Mouse (Mus musculus) neural tube, embryonic 13.5 days (tissue): ENCODE results near the gene 2810021J22Rik. TPM values are rescaled to one million over a fixed set of nuclear protein-coding genes. Genes with fewer than 3 reads are reported as not detected.
"Not testable (repeated sequence)": the region's sequence is repeated elsewhere in the genome, so short reads cannot be mapped to it uniquely, and the experiment has no call there.

Experiments
- ATAC-seq: fragments of 200-750 bp; cut with Nextera tagmentation; 2 replicates; pipeline ENCODE4 v1.8.0; 2017; ENCODE audit warnings: low read depth, mild to moderate bottlenecking, moderate TSS enrichment, moderate library complexity
- H3K27ac ChIP-seq: fragments of 300-500 bp; sonication (generic); replicated peaks from 2 replicates; pipeline ENCODE4 v1.5.1; 2015; ENCODE audit warnings: moderate library complexity, mild to moderate bottlenecking, inconsistent platforms
- H3K27me3 ChIP-seq: fragments of 300-500 bp; sonication (generic); 2 replicates; pipeline ENCODE4 v1.6.1; 2015; ENCODE audit warnings: mild to moderate bottlenecking, inconsistent platforms
- H3K36me3 ChIP-seq: fragments of 300-500 bp; sonication (generic); 2 replicates; pipeline ENCODE4 v1.6.1; 2015; ENCODE audit warnings: mild to moderate bottlenecking, inconsistent platforms
- H3K4me1 ChIP-seq: fragments of 300-500 bp; sonication (generic); replicated peaks from 2 replicates; pipeline ENCODE4 v1.6.1; 2015; ENCODE audit warnings: inconsistent platforms
- H3K4me2 ChIP-seq: fragments of 300-500 bp; sonication (generic); 2 replicates; pipeline ENCODE4 v1.6.1; 2015; ENCODE audit warnings: inconsistent platforms, mild to moderate bottlenecking, moderate library complexity
- H3K4me3 ChIP-seq: fragments of 300-500 bp; sonication (generic); 2 replicates; pipeline ENCODE4 v1.5.1; 2015; ENCODE audit warnings: mild to moderate bottlenecking, inconsistent platforms
- H3K9ac ChIP-seq: fragments of 300-500 bp; sonication (generic); 2 replicates; pipeline ENCODE4 v1.6.1; 2015; ENCODE audit warnings: moderate library complexity, mild to moderate bottlenecking, inconsistent platforms
- H3K9me3 ChIP-seq: fragments of 300-500 bp; sonication (generic); 2 replicates; pipeline ENCODE4 v1.6.1; 2016; ENCODE audit warnings: inconsistent platforms
- WGBS: fragments of 180-500 bp; shearing (Covaris S2); methylation state at CpG from one replicate; pipeline ENCODE4 v1.1.7; 2015; 5-methylcytosine and 5-hydroxymethylcytosine counted together
- polyA plus RNA-seq: library from polyadenylated mRNA; unstranded; fragments of >200 nt; fragmentation: Nextera tagmentation; extraction: Ambion mirVana; gene quantifications from 2 replicates; pipeline ENCODE4 v1.2.1, GENCODE M21; 2015

The 2810021J22Rik gene
- 11.1 and 13.0 TPM in 2 replicates for polyA plus RNA-seq

DNA sequence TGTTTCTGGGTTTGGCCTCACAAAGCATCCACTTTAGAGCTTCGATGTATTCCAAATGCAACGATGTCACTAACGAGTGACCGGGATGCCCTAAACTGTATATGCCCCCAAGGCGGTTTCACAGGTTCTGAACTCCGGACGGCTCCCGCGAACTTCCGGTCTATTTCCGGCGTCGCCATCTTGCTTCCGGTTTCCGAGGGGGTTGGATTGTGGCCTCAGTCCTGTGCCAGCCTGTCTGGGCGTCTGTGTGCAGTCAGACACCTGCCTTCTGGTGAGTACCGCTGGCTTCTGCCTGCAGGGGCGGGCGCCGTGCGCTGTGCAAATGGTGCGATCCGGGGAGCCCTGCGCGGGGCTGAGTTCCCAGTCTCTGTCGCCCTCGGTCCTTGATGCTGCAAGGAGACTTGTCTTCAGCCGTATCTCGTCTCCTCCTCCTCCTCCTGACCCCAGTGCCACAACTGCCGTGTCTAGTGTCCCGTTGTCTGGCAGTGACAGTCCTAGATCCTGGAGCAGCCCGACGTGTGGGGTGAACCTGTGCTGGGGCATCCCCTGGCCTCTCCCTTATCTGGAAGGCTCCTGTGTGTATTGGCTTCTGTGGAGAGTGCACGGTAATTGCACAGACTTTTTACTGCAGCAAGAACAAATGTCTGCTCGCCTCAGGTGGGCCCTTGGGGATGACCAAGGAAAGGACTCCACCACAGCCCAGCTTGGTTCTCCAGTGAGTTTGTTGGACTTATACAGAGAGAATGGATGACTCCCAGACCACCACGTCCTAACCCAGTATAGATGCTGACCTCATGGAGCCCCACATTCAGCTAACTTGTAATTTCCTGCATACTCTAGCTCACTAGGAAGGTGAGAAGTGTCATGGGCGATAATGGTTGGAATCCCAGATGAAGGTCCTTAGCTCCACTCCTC lies at the start of gene 2810021J22Rik:
Gene 2810021J22Rik (plus strand): TSS at position 178 of the 915 bp plus-strand sequence.
- Histone ChIP-seq H3K4me3 (peak within 1 kb of the TSS; percentile 75), H3K9ac (peak within 1 kb of the TSS; percentile 90), H3K27me3 (no peaks in the 10 kb centered on the region), H3K9me3 (no peaks in the 10 kb centered on the region), H3K27ac (peak within 1 kb of the TSS; percentile 93), H3K4me2 (peak within 1 kb of the TSS; percentile 82), H3K4me1 (peaks cover 31% of the 10 kb centered on the region), H3K36me3 (peaks cover 25% of the 10 kb centered on the region)
- peak; percentile 90 for ATAC-seq
- 4% methylated on average over 37 of the region's 37 CpGs for WGBS

DNA sequence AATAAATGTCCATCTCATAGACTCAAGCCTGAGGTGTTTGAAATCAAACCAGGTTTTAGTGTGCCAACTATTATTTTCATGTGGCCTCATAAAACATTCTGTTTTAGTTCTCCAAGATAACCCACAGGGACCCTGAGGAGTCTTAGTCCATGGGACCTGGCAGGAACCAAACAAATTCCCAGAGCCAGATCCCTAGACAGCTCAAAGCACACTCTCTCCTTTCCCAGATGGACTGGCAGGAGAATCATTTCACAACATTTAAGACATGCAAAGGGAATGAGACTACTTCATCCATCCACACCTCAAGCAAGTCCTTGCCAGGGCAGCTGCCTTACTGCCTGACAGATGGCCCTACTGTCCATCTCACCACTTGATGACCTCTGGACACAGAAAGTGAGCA lies 38.1 kb upstream of the 2810021J22Rik start, which contains the start of gene Olfr312:
Gene Olfr312 (plus strand): TSS at position 301 of the 400 bp plus-strand sequence.
- H3K4me3 ChIP-seq, H3K9ac ChIP-seq, H3K27ac ChIP-seq, H3K36me3 ChIP-seq, H3K27me3 ChIP-seq, H3K4me2 ChIP-seq, ATAC-seq, H3K4me1 ChIP-seq, H3K9me3 ChIP-seq: not testable (repeated sequence)

DNA sequence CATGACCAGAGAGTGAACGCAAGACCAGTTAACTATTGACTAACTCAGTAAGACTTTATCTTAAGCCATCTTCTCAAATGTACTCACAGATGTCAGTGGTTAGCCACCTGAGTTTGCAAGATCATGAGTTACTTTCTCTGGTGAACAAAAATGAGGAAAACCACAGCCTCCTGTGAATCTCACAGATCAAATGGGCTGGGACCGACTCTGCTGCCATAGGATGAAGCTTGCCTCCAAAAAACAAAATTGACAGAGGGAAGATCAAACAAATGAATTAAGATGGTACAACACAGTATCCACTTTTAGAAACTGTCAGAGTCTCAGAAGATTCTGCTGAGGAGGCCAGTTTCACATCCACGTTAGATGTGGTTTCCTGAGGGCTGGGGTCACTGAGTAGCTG lies 37.3 kb upstream of the 2810021J22Rik start:
- Histone ChIP-seq H3K27ac (no peak overlapping the region), H3K4me2 (no peak overlapping the region), H3K36me3 (no peaks in the 10 kb centered on the region), H3K9me3 (no peaks in the 10 kb centered on the region), H3K4me1 (no peaks in the 10 kb centered on the region), H3K27me3 (no peaks in the 10 kb centered on the region), H3K4me3 (no peak overlapping the region), H3K9ac (no peak overlapping the region)
- ATAC-seq, result no peak
- 83% methylated on average over 3 of the region's 3 CpGs for WGBS

DNA sequence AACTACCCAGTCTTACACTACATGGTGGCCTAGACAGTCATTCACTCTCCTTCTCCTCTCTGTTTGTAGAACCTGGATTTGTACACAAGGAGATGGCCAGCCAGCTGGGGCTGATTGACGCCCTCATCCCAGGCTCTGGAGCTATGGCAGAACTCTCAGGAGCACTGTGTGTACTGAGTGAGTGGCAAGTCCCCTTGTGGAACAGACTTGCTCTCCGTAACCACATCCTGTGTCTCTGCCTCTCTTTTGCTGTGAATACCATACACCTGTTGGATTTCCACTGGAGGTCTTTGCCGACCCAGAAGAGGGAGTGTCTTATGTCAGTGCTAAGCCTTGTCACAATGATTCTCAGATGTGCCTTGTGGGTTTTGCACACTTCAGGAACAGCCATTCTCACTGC lies 34.5 kb upstream of the 2810021J22Rik start:
- not testable (repeated sequence) for H3K9me3 ChIP-seq, H3K9ac ChIP-seq, H3K27me3 ChIP-seq, H3K4me1 ChIP-seq, H3K4me2 ChIP-seq, H3K36me3 ChIP-seq, H3K4me3 ChIP-seq, H3K27ac ChIP-seq, ATAC-seq
- WGBS, result 84% methylated on average over 3 of the region's 3 CpGs

DNA sequence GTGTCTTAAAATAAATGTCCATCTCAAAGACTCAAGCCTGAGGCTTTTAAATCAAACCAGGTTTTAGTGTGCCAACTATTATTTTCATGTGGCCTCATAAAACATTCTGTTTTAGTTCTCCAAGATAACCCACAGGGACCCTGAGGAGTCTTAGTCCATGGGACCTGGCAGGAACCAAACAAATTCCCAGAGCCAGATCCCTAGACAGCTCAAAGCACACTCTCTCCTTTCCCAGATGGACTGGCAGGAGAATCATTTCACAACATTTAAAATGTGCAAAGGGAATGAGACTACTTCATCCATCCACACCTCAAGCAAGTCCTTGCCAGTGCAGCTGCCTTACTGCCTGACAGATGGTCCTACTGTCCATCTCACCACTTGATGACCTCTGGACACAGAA lies 28.1 kb upstream of the 2810021J22Rik start, which contains the start of gene Olfr311:
Gene Olfr311 (plus strand): TSS at position 301 of the 400 bp plus-strand sequence.
- H3K9ac ChIP-seq, H3K4me2 ChIP-seq, ATAC-seq, H3K4me3 ChIP-seq, H3K27ac ChIP-seq, H3K9me3 ChIP-seq, H3K4me1 ChIP-seq, H3K36me3 ChIP-seq, H3K27me3 ChIP-seq: not testable (repeated sequence)

DNA sequence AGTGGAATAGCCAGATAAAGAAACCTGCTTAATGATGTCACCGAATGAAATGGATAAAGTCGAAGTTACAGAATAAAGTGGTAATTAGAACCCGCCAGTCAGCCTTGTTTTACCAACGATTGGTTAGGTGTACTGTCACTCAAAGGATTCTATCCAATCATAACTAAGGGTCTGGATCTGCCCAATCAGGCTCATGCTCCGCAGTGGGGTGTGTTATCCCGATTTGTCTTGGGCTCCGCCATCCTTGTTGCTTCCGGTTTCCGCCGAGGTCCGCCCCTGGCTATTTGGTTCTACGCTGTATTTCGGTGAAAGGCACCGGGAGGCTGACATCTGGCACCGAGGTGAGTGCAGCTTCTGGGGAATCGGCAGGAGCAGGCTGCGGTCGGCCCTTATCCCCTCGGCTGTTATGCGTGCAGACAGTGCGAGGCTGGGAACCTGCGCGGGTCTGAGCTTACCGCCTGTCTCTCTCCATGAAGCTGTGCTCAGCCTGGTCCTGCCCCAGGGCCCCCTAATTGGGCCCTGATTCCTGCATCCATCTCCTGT lies 20.0 kb upstream of the 2810021J22Rik start, which contains the start of gene Gm12258:
Gene Gm12258 (plus strand): TSS at position 240 of the 543 bp plus-strand sequence.
- peak within 1 kb of the TSS; percentile 86 for H3K27ac ChIP-seq
- peak within 1 kb of the TSS; percentile 90 for H3K4me2 ChIP-seq
- H3K27me3 ChIP-seq, result no peaks in the 10 kb centered on the region; the same call in 1 of the 2 replicates
- peaks cover 35% of the 10 kb centered on the region for H3K36me3 ChIP-seq
- peak; percentile 100 for ATAC-seq
- H3K4me1 ChIP-seq, result peaks cover 17% of the 10 kb centered on the region
- peak within 1 kb of the TSS; percentile 84 for H3K4me3 ChIP-seq
- under 1% methylated on average over 24 of the region's 24 CpGs for WGBS
- H3K9ac ChIP-seq, result peak within 1 kb of the TSS; percentile 91
- H3K9me3 ChIP-seq, result no peaks in the 10 kb centered on the region

DNA sequence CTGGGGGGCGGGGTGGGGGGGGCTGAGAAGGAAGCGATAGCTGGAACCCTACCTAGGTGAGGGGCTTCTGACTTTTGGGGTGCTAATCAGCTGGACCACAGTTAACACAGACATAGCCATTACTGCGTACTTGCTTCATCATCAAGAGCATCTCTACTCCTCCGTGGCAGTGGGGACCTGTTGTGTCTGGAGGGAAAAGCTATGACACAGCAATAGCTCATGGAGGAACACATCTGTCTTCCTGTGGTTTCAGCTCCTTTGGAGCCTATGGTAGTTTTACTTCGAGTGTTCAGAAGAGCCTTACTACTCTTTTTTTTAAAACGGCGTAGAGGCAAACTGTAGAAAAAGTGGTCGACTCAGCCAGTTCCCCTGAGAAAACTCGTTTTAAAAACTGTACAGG lies 19.4 kb upstream of the 2810021J22Rik start:
- 53% methylated on average over 9 of the region's 9 CpGs for WGBS
- no peaks in the 10 kb centered on the region; the same call in 1 of the 2 replicates for H3K27me3 ChIP-seq
- H3K9me3 ChIP-seq, result no peaks in the 10 kb centered on the region
- peak overlapping the region; percentile 84 for H3K4me3 ChIP-seq
- H3K9ac ChIP-seq, result peak overlapping the region; percentile 91
- ATAC-seq, result no peak
- H3K4me1 ChIP-seq, result peaks cover 17% of the 10 kb centered on the region
- peaks cover 41% of the 10 kb centered on the region for H3K36me3 ChIP-seq
- peak overlapping the region; percentile 86; the same call in 1 of the 2 replicates for H3K27ac ChIP-seq
- peak overlapping the region; percentile 90 for H3K4me2 ChIP-seq

DNA sequence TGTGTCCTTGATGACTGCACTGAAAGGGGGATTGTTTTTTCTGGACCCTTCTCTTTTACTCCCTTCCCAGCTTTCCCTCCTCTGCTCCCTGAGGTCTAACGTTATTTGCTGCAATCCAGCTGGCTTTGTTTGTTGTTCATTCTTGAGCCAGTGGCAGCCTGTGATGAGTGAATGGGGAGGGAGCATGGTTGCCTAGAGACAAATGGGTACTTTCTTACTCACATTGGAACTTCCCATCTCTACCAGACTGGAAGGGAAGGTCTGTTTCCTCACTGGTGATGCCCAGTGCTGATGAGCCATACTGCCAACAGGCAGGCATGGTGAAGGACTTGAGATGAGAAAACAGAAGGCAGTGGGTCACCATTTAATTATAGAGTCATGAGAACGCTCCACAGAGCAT lies 17.3 kb upstream of the 2810021J22Rik start:
- H3K4me2 ChIP-seq, result no peak overlapping the region
- H3K27ac ChIP-seq, result no peak overlapping the region
- H3K27me3 ChIP-seq, result no peaks in the 10 kb centered on the region; the same call in 1 of the 2 replicates
- H3K9ac ChIP-seq, result no peak overlapping the region
- H3K36me3 ChIP-seq, result peaks cover 62% of the 10 kb centered on the region
- no peak for ATAC-seq
- H3K4me1 ChIP-seq, result peaks cover 17% of the 10 kb centered on the region
- H3K9me3 ChIP-seq, result no peaks in the 10 kb centered on the region
- 66% methylated on average over 2 of the region's 2 CpGs for WGBS
- H3K4me3 ChIP-seq, result no peak overlapping the region

DNA sequence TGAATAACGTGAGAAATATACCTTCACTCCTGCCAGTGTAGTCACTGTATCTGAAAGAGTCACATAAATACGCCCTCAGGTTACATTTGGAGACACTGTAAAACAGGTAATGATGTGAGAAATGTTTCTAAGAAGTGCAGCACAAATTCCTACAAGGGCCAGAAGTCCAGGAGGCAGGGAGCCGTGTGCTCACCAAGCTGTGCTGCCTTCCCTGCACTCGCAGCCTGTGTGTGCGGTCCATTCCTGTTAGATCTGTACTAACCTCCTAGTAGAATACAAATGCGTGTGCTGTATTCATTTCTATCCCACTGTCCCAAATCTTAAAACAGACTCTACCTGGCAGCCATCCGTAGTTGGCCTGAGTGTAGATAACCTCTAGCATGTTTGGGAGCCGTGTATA lies 6.3 kb upstream of the 2810021J22Rik start:
- H3K9ac ChIP-seq, result no peak overlapping the region
- WGBS, result 97% methylated on average over 8 of the region's 8 CpGs
- peaks cover 21% of the 10 kb centered on the region for H3K9me3 ChIP-seq
- H3K27ac ChIP-seq, result no peak overlapping the region
- no peaks in the 10 kb centered on the region for H3K4me1 ChIP-seq
- ATAC-seq, result no peak
- no peaks in the 10 kb centered on the region for H3K27me3 ChIP-seq
- no peak overlapping the region for H3K4me2 ChIP-seq
- no peak overlapping the region for H3K4me3 ChIP-seq
- H3K36me3 ChIP-seq, result peaks cover 61% of the 10 kb centered on the region

DNA sequence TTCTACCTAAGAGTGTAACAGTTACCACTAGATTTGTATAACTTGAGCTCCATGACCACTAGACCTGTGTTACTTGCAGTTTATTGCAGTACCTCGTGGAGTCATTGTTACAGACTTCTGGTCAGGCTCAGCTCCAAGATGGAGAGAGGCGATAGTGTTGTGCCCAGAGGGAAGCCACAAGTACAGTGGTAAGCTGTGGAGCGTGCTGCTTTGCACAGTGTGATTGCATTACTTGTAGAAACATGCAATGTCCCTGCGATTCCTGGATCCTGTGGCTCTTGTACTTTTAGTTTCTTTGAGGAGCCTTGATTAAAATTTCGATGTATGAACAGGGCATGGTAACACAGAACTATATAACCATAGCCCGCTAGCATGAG lies 926 bp downstream of the 2810021J22Rik start:
- 66% methylated on average over 6 of the region's 6 CpGs for WGBS
- Histone ChIP-seq H3K4me3 (peak overlapping the region; percentile 75), H3K9ac (peak overlapping the region; percentile 90), H3K9me3 (no peaks in the 10 kb centered on the region), H3K4me2 (peak overlapping the region; percentile 82), H3K27me3 (no peaks in the 10 kb centered on the region), H3K36me3 (peaks cover 25% of the 10 kb centered on the region), H3K27ac (peak overlapping the region; percentile 93), H3K4me1 (peaks cover 31% of the 10 kb centered on the region)
- ATAC-seq, result peak; percentile 41; the same call in 1 of the 2 replicates

DNA sequence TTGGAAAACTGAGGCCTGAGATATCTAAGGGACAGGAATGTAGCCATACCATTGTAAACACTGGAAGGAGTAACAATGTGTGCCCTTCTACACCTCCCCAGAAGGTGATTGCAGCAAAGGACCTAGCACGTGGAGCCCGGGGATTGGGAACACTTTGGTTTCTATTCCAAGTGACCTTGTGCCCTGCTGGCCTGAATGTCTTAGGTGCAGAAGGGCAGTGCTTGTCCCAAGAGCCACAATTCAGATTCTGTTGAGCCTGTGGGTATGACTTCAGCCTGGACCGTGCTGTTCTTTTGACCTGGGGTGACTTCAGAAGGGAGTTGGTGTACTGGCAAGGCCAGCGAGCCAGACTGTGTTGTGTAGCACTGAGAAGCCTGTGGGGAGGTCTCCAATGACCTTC lies 3.9 kb downstream of the 2810021J22Rik start:
- Histone ChIP-seq H3K36me3 (peaks cover 34% of the 10 kb centered on the region), H3K27me3 (no peaks in the 10 kb centered on the region), H3K9me3 (no peaks in the 10 kb centered on the region), H3K27ac (no peak overlapping the region), H3K9ac (no peak overlapping the region), H3K4me3 (no peak overlapping the region), H3K4me2 (no peak overlapping the region), H3K4me1 (peaks cover 31% of the 10 kb centered on the region)
- ATAC-seq, result no peak
- WGBS, result 89% methylated on average over 4 of the region's 4 CpGs

DNA sequence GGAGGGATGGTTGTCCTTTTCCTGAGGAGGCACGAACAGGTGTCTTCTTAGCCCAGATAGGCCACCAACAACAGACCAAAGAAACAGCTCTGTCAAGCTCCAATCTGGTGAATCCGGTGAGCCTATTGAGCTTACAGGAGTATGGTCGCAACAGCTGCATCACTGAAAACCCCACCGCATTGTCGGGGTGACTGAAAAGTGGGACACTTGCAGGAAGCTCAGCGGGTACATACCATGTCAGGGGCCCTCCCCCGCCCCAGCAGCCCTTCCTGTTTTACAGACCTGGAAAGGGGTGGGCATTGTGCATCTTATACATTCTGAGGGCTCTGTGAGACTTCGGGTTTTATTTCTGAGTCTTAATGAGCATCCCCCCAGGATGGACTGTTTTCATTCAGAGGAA lies 16.7 kb downstream of the 2810021J22Rik start:
- H3K27ac ChIP-seq, result no peak overlapping the region
- no peak overlapping the region for H3K4me3 ChIP-seq
- no peaks in the 10 kb centered on the region for H3K9me3 ChIP-seq
- no peak for ATAC-seq
- H3K4me2 ChIP-seq, result no peak overlapping the region
- WGBS, result 87% methylated on average over 8 of the region's 8 CpGs
- no peak overlapping the region for H3K9ac ChIP-seq
- peaks cover 62% of the 10 kb centered on the region for H3K36me3 ChIP-seq
- no peaks in the 10 kb centered on the region for H3K27me3 ChIP-seq
- H3K4me1 ChIP-seq, result no peaks in the 10 kb centered on the region
